ENCODE assay signal across 8 mouse cellular contexts in the genomic region with DNA sequence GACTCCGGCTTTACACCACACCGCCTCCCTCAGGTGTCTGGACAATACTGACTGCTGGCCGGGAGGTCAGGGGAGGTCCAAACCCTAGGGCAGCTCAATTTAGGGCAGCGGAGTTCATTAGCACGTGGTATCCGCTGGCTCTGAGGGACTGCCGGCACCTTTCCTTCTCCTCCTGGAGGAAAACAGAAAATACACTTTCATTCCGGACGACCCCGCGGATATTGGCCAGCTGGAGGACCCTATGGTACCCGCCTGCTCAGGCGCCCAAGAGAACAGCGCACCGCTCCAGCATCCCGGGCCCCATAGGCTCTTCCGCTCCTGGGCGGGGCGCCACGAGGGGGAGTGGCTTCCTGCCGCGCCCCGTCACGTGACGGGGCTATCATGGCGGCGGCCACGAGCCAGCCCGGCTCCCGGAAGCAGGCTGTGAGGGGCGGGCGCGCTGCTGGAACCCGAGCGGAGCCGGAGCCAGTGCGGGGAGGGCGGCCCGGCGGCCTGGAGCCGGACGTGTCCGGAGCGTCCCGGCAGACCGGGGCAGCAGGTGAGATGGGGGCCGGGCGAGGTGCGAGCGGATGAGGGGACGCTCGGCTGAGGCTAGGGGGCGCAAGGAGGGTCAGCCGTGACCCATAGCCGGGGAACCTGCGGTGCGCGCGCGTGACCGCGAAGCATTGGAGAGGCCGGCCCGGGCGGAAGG. TPM values are rescaled to one million over a fixed set of nuclear protein-coding genes. Genes with fewer than 3 reads are reported as not detected.
DNase-seq lines count a peak whose midpoint lies in the region.

Gene Mfsd5 (plus strand): TSS at position 363 of the 691 bp plus-strand sequence.

- no peaks in the 10 kb centered on the region for H3K9me3 ChIP-seq in megakaryocyte, embryonic 14.5 days

- peaks cover 26% of the 10 kb centered on the region for H3K36me3 ChIP-seq in megakaryocyte, embryonic 14.5 days (replicated peaks; ENCODE audit: low read length)

- DNase-seq in adrenal gland, adult (ENCODE audit: inconsistent age in 2 of 2, low spot score in 1 of 2) = peak; percentile 89 to 96
- peak; percentile 93 for DNase-seq in embryo, embryonic 10 days (ENCODE audit: low spot score)
- DNase-seq in gastrocnemius, postnatal 10 days = peak; percentile 94
- peak; percentile 95 for DNase-seq in induced T-regulatory cell, adult 2 months (ENCODE audit: low read depth)
- peak; percentile 67 to 77 for DNase-seq in left cerebral cortex, adult 8-10 months (ENCODE audit: low spot score in 2 of 2)
- peak; percentile 76 to 84 for DNase-seq in right cerebral cortex, adult 2 months (ENCODE audit: low spot score in 2 of 2)
- peak; percentile 52 for DNase-seq in urinary bladder, postnatal 10 days (ENCODE audit: low spot score)

- H3K4me3 ChIP-seq in megakaryocyte, embryonic 14.5 days (replicated peaks) = peak within 1 kb of the TSS; percentile 98

- H3K27me3 ChIP-seq in megakaryocyte, embryonic 14.5 days (replicated peaks) = no peaks in the 10 kb centered on the region

- H3K4me1 ChIP-seq in megakaryocyte, embryonic 14.5 days = peaks cover 51% of the 10 kb centered on the region

RNA-seq across cellular contexts. Expression of gene Mfsd5, which starts in this region (rescaled TPM):
- total RNA-seq in gastrocnemius, postnatal 10 days (2021) = 10 to 100 TPM; 16.1 to 17.6 TPM
- total RNA-seq in left cerebral cortex, adult 8-10 months (2022) = 10 to 100 TPM; 38.3 to 48.5 (median 42.1) TPM
- polyA plus RNA-seq in megakaryocyte, embryonic 14.5 days (2012; ENCODE audit: insufficient read depth, low replicate concordance) = 72.6 and 109 TPM in 2 replicates

Comparison
In these comparisons a context has a peak if more than half of its experiments do, and no peak if none do; other contexts are left out.
1. Peak in every context shown above with its lines: DNase-seq and H3K4me3 ChIP-seq.